Mouse (Mus musculus): ENCODE results near the gene Usp6nl.

DNA sequence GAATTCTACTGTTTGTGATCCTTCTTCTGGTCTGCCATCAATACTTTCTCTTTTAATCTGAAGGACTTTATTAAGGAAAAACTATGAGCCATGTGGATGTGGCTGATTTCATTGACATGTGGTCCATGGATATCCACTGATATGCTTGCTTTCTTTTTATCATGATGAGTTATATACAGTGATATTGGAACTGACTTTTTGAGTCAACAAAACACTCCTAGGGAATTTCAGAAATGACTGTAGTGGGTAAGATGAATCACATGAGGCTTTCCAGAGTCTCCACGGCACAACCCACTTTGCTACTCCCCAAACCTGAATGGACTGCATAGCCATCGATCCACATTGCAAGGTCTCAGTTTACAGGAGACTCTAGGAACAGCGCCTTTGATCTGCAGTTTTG is 2.3 kb upstream of the Usp6nl start:
- TF ChIP-seq POLR2A (IDR thresholded peaks at IDR 0.05; ENCODE audit: extremely low read depth, insufficient read depth, low read length): no peak
- TF ChIP-seq CTCF (IDR thresholded peaks at IDR 0.05; ENCODE audit: extremely low read depth, insufficient read depth, low read length): no peak

All from cortical plate, adult 2 months (tissue).